Mouse (Mus musculus) liver, postnatal 0 days (tissue): ENCODE results near the gene Pdlim7. TPM values are rescaled to one million over a fixed set of nuclear protein-coding genes. Genes with fewer than 3 reads are reported as not detected.

Source experiments
- ATAC-seq: fragments of 200-750 bp; cut with Nextera tagmentation; 2 replicates; pipeline ENCODE4 v1.8.0; 2017; ENCODE audit warnings: mild to moderate bottlenecking, moderate library complexity
- DNase-seq: peaks from one replicate; pipeline ENCODE4 v3.0.0-alpha.2; 2016
- H3K27ac ChIP-seq: fragments of 300-500 bp; sonication (generic); 2 replicates; pipeline ENCODE4 v1.5.1; 2014; ENCODE audit warnings: antibody characterized with exemption, moderate library complexity, mild to moderate bottlenecking, low read depth
- H3K27me3 ChIP-seq: fragments of 300-500 bp; sonication (generic); 2 replicates; pipeline ENCODE4 v1.6.1; 2014; ENCODE audit warnings: low read length, control low read depth, mixed read lengths; ENCODE audit not compliant: insufficient read depth
- H3K36me3 ChIP-seq: fragments of 300-500 bp; sonication (generic); replicated peaks from 2 replicates; pipeline ENCODE4 v1.6.1; 2014; ENCODE audit warnings: mild to moderate bottlenecking, control low read depth, low read length, moderate library complexity, mixed read lengths; ENCODE audit not compliant: insufficient read depth
- H3K4me1 ChIP-seq: fragments of 300-500 bp; sonication (generic); 2 replicates; pipeline ENCODE4 v1.6.1; 2014; ENCODE audit warnings: antibody characterized with exemption, mild to moderate bottlenecking, control low read depth; ENCODE audit not compliant: insufficient read depth
- H3K4me2 ChIP-seq: fragments of 300-500 bp; sonication (generic); 2 replicates; pipeline ENCODE4 v1.6.1; 2014; ENCODE audit warnings: low read depth, mild to moderate bottlenecking, low read length, moderate library complexity, mixed read lengths
- H3K4me3 ChIP-seq: fragments of 300-500 bp; sonication (generic); 2 replicates; pipeline ENCODE4 v1.5.1; 2014; ENCODE audit warnings: low read depth, low read length
- H3K9ac ChIP-seq: fragments of 300-500 bp; sonication (generic); replicated peaks from 2 replicates; pipeline ENCODE4 v1.6.1; 2014; ENCODE audit warnings: mild to moderate bottlenecking, moderate library complexity
- H3K9me3 ChIP-seq: fragments of 300-500 bp; sonication (generic); 2 replicates; pipeline ENCODE4 v1.6.1; 2016; ENCODE audit warnings: mild to moderate bottlenecking, control low read depth, low read length, mixed read lengths
- CTCF ChIP-seq: sonication (generic); IDR thresholded peaks from 2 replicates; pipeline ENCODE4 v1.5.1; 2016; ENCODE audit warnings: antibody characterized with exemption, low read depth
- EP300 ChIP-seq: IDR thresholded peaks from 2 replicates; pipeline ENCODE4 v1.6.1; 2016; ENCODE audit warnings: antibody characterized with exemption, low read depth, mild to moderate bottlenecking
- WGBS: fragments of 180-500 bp; shearing (Covaris S2); extraction: QIAGEN DNeasy Blood & Tissue Kit; methylation state at CpG from one replicate; pipeline ENCODE4 v1.1.7; 2014; ENCODE audit not compliant: insufficient replicate concordance; 5-methylcytosine and 5-hydroxymethylcytosine counted together
- polyA plus RNA-seq: library from polyadenylated mRNA; unstranded; fragments of >200 nt; fragmentation: Nextera tagmentation; extraction: Ambion mirVana; gene quantifications from 2 replicates; pipeline ENCODE4 v1.2.1, GENCODE M21; 2015

The Pdlim7 gene
- polyA plus RNA-seq, 1 experiment from 2014 or later, result 17.0 TPM

- Histone ChIP-seq H3K27ac (no peak overlapping the region), H3K27me3 (peaks cover 43% of the 10 kb centered on the region), H3K9me3 (no peaks in the 10 kb centered on the region), H3K4me1 (peaks cover 7% of the 10 kb centered on the region), H3K4me2 (no peak overlapping the region), H3K36me3 (no peaks in the 10 kb centered on the region), H3K9ac (no peak overlapping the region), H3K4me3 (no peak overlapping the region)
- no peak for DNase-seq
- ATAC-seq, result no peak
- 42% methylated on average over 7 of the region's 7 CpGs for WGBS
- no peak for TF ChIP-seq EP300
- no peak for TF ChIP-seq CTCF
Measured at GRCm38 (mm10) chr13:55484520-55485088, 28.9 kb downstream of the Pdlim7 start.

- WGBS, result 50% methylated on average over 15 of the region's 15 CpGs
- DNase-seq, result no peak
- H3K27me3 ChIP-seq, result peaks cover 39% of the 10 kb centered on the region
- no peak overlapping the region for H3K4me2 ChIP-seq
- H3K36me3 ChIP-seq, result no peaks in the 10 kb centered on the region
- H3K9me3 ChIP-seq, result no peaks in the 10 kb centered on the region
- TF ChIP-seq EP300 (no peak), CTCF (no peak)
- no peak for ATAC-seq
- peaks cover 13% of the 10 kb centered on the region for H3K4me1 ChIP-seq
- 0 out of 2 replicates have a peak overlapping the region, but pooled peaks have one; percentile 40 for H3K27ac ChIP-seq
- no peak overlapping the region for H3K4me3 ChIP-seq
- no peak overlapping the region for H3K9ac ChIP-seq
Measured at GRCm38 (mm10) chr13:55483593-55483992, 29.9 kb downstream of the Pdlim7 start.

GRCm38 (mm10) chr13:55483071-55483470, 30.4 kb downstream of the Pdlim7 start:
- Histone ChIP-seq H3K4me2 (no peak overlapping the region), H3K27ac (peak overlapping the region; percentile 40; the same call in 1 of the 2 replicates), H3K27me3 (peaks cover 34% of the 10 kb centered on the region), H3K9me3 (no peaks in the 10 kb centered on the region), H3K36me3 (no peaks in the 10 kb centered on the region), H3K4me3 (no peak overlapping the region), H3K4me1 (peaks cover 14% of the 10 kb centered on the region), H3K9ac (no peak overlapping the region)
- ATAC-seq, result peak; percentile 21
- WGBS, result 52% methylated on average over 9 of the region's 9 CpGs
- TF ChIP-seq EP300, result no peak
- no peak for TF ChIP-seq CTCF
- DNase-seq, result no peak

- Histone ChIP-seq H3K36me3 (no peaks in the 10 kb centered on the region), H3K4me2 (no peak overlapping the region), H3K4me1 (peaks cover 11% of the 10 kb centered on the region), H3K27ac (peak overlapping the region; percentile 40; the same call in 1 of the 2 replicates), H3K9me3 (no peaks in the 10 kb centered on the region), H3K27me3 (peaks cover 29% of the 10 kb centered on the region), H3K4me3 (no peak overlapping the region), H3K9ac (no peak overlapping the region)
- WGBS, result 71% methylated on average over 7 of the region's 7 CpGs
- ATAC-seq (no peak), DNase-seq (no peak)
- TF ChIP-seq CTCF (no peak), EP300 (no peak)
Measured at GRCm38 (mm10) chr13:55482542-55482941, 30.9 kb downstream of the Pdlim7 start.

GRCm38 (mm10) chr13:55479929-55480328, 33.5 kb downstream of the Pdlim7 start:
- Histone ChIP-seq H3K9ac (no peak overlapping the region), H3K27me3 (peaks cover 12% of the 10 kb centered on the region), H3K4me2 (no peak overlapping the region), H3K9me3 (no peaks in the 10 kb centered on the region), H3K4me3 (no peak overlapping the region), H3K27ac (no peak overlapping the region), H3K36me3 (no peaks in the 10 kb centered on the region), H3K4me1 (peaks cover 6% of the 10 kb centered on the region; the same call in 1 of the 2 replicates)
- ATAC-seq (no peak), DNase-seq (no peak)
- TF ChIP-seq CTCF (no peak), EP300 (no peak)

- H3K9me3 ChIP-seq, result no peaks in the 10 kb centered on the region
- H3K9ac ChIP-seq, result no peak overlapping the region
- H3K27ac ChIP-seq, result peak overlapping the region; percentile 52
- no peak overlapping the region; the same call in 1 of the 2 replicates for H3K4me2 ChIP-seq
- 43% methylated on average over 7 of the region's 7 CpGs for WGBS
- peaks cover 9% of the 10 kb centered on the region for H3K27me3 ChIP-seq
- DNase-seq, result peak; percentile 33
- peaks cover 6% of the 10 kb centered on the region; the same call in 1 of the 2 replicates for H3K4me1 ChIP-seq
- TF ChIP-seq CTCF (no peak), EP300 (peak; percentile 71)
- ATAC-seq, result peak; percentile 61
- H3K4me3 ChIP-seq, result no peak overlapping the region
- no peaks in the 10 kb centered on the region for H3K36me3 ChIP-seq
Measured at GRCm38 (mm10) chr13:55479008-55479407, 34.5 kb downstream of the Pdlim7 start.
